Mouse (Mus musculus): Measurements from ENCODE around the gene Olfr1166.
"Not testable (repeated sequence)": the region's sequence is repeated elsewhere in the genome, so short reads cannot be mapped to it uniquely, and the experiment has no call there.

The Olfr1166 gene

DNA sequence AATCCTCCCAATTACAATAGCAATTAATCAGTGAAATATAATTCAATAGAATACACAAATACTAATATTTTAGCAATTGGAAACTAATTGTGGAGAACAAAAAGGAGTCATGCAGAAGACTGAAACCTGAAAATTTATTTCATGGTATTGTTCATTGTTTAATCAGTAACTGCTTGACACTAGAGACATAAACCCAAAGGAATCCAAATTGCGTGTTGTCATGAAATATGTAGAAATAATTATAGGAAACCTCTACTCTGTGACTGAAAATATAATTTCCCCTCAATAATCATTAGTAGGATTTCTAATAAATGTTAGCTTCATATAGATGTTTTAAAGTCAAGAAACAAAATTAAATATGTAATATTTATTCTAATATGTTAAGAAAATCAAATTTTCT is at the start of gene Olfr1166:
TSS of gene Olfr1166 (minus strand) at position 101 of the 400 bp plus-strand sequence.
- no peak for DNase-seq (ENCODE audit: low spot score)

GRCm38 (mm10) chr2:88155093-88155492 is 27.0 kb upstream of the Olfr1166 start, which contains the start of gene Olfr1167:
TSS of gene Olfr1167 (minus strand) at chr2:88155193.
- DNase-seq (ENCODE audit: low spot score): not testable (repeated sequence)

- no peak for DNase-seq (ENCODE audit: low spot score)
Observed at GRCm38 (mm10) chr2:88093866-88094265, 34.2 kb downstream of the Olfr1166 start, which contains the start of gene Olfr1164. TSS of gene Olfr1164 (minus strand) at chr2:88093966.
